Mouse (Mus musculus): ENCODE data around the gene Gramd2.
"Not testable (repeated sequence)": the region's sequence is repeated elsewhere in the genome, so short reads cannot be mapped to it uniquely, and the experiment has no call there.

The Gramd2 gene

DNA sequence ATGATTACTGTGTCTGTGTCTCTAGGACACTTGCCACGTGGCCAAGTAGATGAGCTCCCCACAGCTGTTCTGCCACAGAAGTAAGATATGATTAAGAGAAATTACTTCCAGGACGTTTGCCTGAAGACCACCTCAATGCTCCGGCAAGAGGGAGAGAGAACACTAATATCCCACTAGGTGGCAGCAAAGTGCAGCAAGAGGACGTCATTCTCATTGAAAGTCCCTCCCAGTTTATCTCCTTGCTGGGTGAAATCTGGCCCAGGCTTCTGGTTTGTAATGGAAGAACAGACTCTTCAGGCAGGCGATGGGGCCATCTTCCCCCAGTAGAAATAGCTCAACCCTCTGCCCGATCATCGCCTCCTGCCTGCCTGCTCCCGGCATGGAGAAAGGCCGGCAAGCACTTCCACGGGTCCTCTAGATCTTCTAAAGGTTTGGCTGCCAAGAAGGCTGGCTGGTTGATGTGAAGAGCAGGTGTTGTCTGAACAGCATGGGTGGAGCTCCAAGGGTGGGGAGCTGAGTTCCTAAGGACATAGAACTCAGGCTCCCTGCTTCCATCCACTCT is 43.2 kb downstream of the Gramd2 start:
- DNase-seq (ENCODE audit: low read depth): peak; percentile 59

- no peak for DNase-seq (ENCODE audit: low read depth)
Observed at GRCm38 (mm10) chr9:59723791-59724442, 44.0 kb downstream of the Gramd2 start.

DNA sequence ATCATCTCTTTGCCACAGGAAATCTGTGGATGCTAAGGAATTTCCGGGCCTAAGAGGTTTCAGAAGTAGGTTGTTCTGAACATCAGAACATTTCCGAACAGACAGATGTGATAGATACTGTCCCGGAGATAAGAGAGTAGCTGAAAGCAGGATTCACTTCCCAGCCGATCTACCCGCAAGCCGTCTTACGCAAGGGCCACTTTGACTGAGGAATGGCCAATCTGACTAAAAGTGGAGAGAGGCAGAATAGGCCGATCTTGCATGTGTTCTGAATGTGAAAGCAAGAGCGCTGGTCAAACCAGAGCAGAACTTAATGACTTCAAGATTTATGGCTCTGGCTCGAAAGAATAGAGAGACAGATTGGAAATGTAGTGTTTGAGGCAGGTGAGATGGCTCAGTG is 45.6 kb downstream of the Gramd2 start:
- no peak for DNase-seq (ENCODE audit: low read depth)

- DNase-seq (ENCODE audit: low read depth): no peak
Observed at GRCm38 (mm10) chr9:59727569-59728286, 47.8 kb downstream of the Gramd2 start.

GRCm38 (mm10) chr9:59731136-59731535 is 51.2 kb downstream of the Gramd2 start:
- DNase-seq (ENCODE audit: low read depth): no peak

GRCm38 (mm10) chr9:59733075-59733474 is 53.1 kb downstream of the Gramd2 start:
- no peak for DNase-seq (ENCODE audit: low read depth)

DNA sequence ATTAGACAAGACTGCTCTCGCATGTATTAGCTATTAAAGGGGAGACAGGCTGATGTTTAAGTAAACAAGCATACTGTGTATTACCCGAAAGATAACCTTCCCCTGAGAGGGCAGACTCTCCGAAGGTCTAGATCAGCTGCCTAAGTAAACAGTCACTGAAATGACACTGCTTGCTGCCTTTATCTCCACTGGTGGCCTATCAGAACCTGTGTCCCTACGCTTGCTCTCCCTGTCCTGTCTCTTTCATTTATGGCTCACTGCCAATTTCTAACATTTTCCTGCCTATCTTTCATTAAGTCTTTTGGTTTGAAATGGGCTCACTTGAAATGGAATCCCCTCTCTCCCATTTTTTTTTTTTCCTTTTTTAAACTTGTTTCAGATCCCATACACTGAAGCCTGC is 55.5 kb downstream of the Gramd2 start:
- no peak for DNase-seq (ENCODE audit: low read depth)

- no peak for DNase-seq (ENCODE audit: low read depth)
Observed at GRCm38 (mm10) chr9:59740593-59740992, 60.6 kb downstream of the Gramd2 start.

GRCm38 (mm10) chr9:59743903-59744302 is 64.0 kb downstream of the Gramd2 start:
- no peak for DNase-seq (ENCODE audit: low read depth)

DNA sequence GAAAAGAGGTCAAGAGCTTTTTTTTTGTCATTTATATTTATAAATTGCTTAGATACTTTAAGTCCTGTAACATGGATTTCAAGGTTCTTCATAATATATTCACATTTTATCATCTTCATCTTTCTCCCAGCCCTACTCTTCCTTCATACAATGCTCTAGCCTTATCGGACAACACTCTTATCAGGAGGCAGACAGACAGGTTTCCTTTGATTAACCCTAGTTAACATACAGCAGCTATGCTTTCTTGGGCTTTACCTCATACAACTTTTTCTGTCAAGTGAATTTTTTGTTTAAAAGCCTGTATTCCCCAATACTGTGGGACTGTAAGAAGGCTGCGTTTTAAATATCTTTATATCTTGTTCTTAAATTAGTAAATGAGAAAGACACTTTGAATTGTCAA is 68.4 kb downstream of the Gramd2 start:
- no peak for DNase-seq (ENCODE audit: low read depth)

DNA sequence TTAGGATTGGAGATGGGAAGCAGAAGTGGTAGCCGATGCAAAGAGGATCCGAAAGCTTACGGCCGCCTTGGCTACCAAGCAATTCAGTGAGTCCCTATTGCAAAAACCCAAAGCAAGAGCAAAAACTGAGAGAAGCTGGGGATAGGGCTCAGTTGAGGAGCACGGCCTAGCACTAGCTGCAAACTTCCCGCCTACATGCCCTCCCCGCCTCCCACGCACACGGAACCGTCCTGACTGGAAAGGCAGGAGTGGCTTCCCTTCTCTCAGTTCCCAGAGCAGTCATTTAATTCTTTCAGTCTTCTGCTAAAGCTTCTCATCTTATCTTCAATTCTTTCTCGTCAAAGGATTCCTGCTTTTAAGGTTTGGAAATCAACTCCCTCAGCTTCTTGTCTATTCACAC is 69.0 kb downstream of the Gramd2 start:
- DNase-seq (ENCODE audit: low read depth): no peak

GRCm38 (mm10) chr9:59749581-59750265 is 69.8 kb downstream of the Gramd2 start:
- DNase-seq (ENCODE audit: low read depth): no peak

- DNase-seq (ENCODE audit: low read depth): peak; percentile 97
Observed at GRCm38 (mm10) chr9:59750267-59751065, 70.5 kb downstream of the Gramd2 start, which contains the start of the genes Senp8 and Myo9a. Gene Senp8 (minus strand): TSS chr9:59750710. Gene Myo9a (plus strand): TSS chr9:59750896.

DNA sequence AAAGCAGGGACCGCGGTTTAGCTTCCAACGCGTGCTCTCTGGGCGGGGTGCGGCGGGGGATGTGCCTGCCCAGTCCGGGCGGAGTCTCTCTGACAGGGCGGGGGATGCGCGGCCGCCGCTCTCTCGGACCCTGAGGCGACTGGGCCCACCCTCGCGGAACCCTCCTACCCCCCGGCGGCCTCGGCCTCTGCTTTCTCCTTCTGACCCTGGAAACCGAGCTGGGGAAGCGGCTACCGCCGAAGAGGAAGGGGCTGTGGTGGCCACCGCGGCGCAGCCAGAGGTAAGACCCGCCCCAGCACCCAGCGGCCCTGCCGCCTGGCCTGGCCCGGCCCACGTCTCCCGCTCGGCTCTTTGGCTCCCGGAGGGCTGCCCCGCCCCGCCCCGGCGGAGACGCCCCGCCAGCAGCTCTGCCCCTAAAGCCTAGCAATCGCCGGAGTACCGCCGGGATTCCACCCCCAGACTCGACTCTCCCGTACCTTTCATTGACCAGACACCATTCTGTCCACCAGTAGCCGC is 71.2 kb downstream of the Gramd2 start:
- peak; percentile 52 for DNase-seq (ENCODE audit: low read depth)

- DNase-seq (ENCODE audit: low read depth): no peak
Observed at GRCm38 (mm10) chr9:59751966-59752365, 72.0 kb downstream of the Gramd2 start.

- no peak for DNase-seq (ENCODE audit: low read depth)
Observed at GRCm38 (mm10) chr9:59755199-59755598, 75.3 kb downstream of the Gramd2 start.

GRCm38 (mm10) chr9:59757016-59757415 is 77.1 kb downstream of the Gramd2 start:
- DNase-seq (ENCODE audit: low read depth): not testable (repeated sequence)

DNA sequence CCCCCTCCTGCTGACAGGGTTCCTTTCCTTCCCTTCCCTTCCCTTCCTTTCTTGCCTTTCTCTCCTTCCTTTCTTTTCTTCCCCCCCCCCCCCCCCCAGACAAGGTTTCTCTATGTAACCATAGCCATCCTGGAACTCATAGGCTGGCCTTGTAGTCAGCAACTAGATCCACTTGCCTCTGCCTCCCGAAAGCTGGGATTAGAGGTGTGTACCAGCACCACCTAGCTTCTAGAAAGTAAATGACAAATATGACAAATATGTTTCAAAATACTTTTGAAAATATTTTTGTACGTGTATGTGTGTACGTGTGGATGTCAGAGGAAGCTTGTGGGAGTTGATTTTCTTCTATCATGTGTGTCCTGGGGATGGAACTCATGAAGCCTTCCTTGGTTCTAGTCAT is 80.6 kb downstream of the Gramd2 start:
- peak; percentile 3 for DNase-seq (ENCODE audit: low read depth)

DNA sequence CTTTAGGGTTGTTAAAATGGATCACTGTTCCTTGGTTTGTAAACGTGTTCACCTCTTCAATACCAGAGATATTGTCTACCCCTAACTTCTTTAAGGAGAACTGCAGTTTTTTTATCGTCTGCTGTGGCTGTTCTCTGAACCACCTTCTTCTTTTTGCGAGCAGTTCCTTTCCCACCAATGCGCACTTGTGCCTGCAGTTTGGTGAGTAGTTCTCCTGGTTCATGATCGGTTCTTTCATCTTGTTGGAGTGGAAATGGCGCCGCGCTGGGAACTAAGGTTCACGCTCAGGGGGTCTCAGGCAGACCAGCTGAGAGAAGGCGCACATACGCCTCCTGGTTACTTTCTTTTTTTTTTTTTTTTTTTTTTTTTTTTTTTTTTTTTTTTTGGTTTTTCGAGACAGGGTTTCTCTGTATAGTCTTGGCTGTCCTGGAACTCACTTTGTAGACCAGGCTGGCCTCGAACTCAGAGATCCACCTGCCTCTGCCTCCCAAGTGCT is 87.1 kb downstream of the Gramd2 start:
- DNase-seq (ENCODE audit: low read depth): not testable (repeated sequence)

Data from fibroblast of lung, adult 2 months (primary cell).